Mouse (Mus musculus) cortical plate, adult 2 months (tissue): Measurements from ENCODE around the gene Rarg.

Experiments
- CTCF ChIP-seq: fragments of 200-500 bp; IDR thresholded peaks from 2 replicates; pipeline ENCODE4 v1.5.1; 2011; ENCODE audit warnings: mild to moderate bottlenecking, control low read depth, low read length; ENCODE audit not compliant: insufficient read depth; ENCODE audit errors: extremely low read depth
- POLR2A ChIP-seq: fragments of 200-500 bp; IDR thresholded peaks from 2 replicates; pipeline ENCODE4 v1.6.1; 2011; ENCODE audit warnings: mild to moderate bottlenecking, low read length, control low read depth; ENCODE audit not compliant: insufficient read depth; ENCODE audit errors: extremely low read depth

- TF ChIP-seq CTCF = no peak
- TF ChIP-seq POLR2A = no peak
Observed at GRCm38 (mm10) chr15:102244306-102245191, 12.8 kb downstream of the Rarg start.
